Mouse (Mus musculus) CD8-positive naive resting alpha-beta T cell, adult 2 months (primary cell): ENCODE data around the gene Gimap8.
A peak's percentile ranks its signal among the peaks of the same experiment; 100 is the strongest.
"Not testable (repeated sequence)": the region's sequence is repeated elsewhere in the genome, so short reads cannot be mapped to it uniquely, and the experiment has no call there.

Experiments used
- DNase-seq, 2 experiments: peaks; one replicate each; pipeline ENCODE4 v3.0.0; 2022; ENCODE audit warnings: low read depth in 2 of 2, low spot score in 2 of 2

Gene Gimap8

GRCm38 (mm10) chr6:48646995-48647394, at the start of gene Gimap8:
TSS of gene Gimap8 (plus strand) at chr6:48647234.
- DNase-seq = peak; percentile 82 to 88

- no peak for DNase-seq
Measured at GRCm38 (mm10) chr6:48600594-48600993, 46.4 kb upstream of the Gimap8 start.

- DNase-seq = peak; percentile 85 to 87
Measured at GRCm38 (mm10) chr6:48601271-48602079, 45.6 kb upstream of the Gimap8 start, which contains the start of gene Zfp775. TSS of gene Zfp775 (plus strand) at chr6:48602063.

- DNase-seq = peak in 1 of 2 experiments; percentile 18
Measured at GRCm38 (mm10) chr6:48602080-48602741, 44.8 kb upstream of the Gimap8 start.

- DNase-seq = no peak
Measured at GRCm38 (mm10) chr6:48608124-48608523, 38.9 kb upstream of the Gimap8 start.

- no peak for DNase-seq
Measured at GRCm38 (mm10) chr6:48609512-48609911, 37.5 kb upstream of the Gimap8 start.

GRCm38 (mm10) chr6:48610657-48611056, 36.4 kb upstream of the Gimap8 start:
- DNase-seq = no peak

GRCm38 (mm10) chr6:48613464-48613863, 33.6 kb upstream of the Gimap8 start:
- DNase-seq = no peak

- DNase-seq = no peak
Measured at GRCm38 (mm10) chr6:48614756-48615155, 32.3 kb upstream of the Gimap8 start.

GRCm38 (mm10) chr6:48620031-48620430, 27.0 kb upstream of the Gimap8 start:
- DNase-seq = no peak

GRCm38 (mm10) chr6:48622186-48622843, 24.7 kb upstream of the Gimap8 start:
- DNase-seq = not testable (repeated sequence)

- DNase-seq = no peak
Measured at GRCm38 (mm10) chr6:48623460-48623859, 23.6 kb upstream of the Gimap8 start.

GRCm38 (mm10) chr6:48626464-48626863, 20.6 kb upstream of the Gimap8 start, which contains the start of gene AI854703:
TSS of gene AI854703 (plus strand) at chr6:48626764.
- no peak for DNase-seq

- DNase-seq = peak; percentile 32 to 35
Measured at GRCm38 (mm10) chr6:48626984-48627383, 20.1 kb upstream of the Gimap8 start.

- DNase-seq = no peak
Measured at GRCm38 (mm10) chr6:48627511-48627924, 19.5 kb upstream of the Gimap8 start.

GRCm38 (mm10) chr6:48628377-48628776, 18.7 kb upstream of the Gimap8 start:
- DNase-seq = no peak

GRCm38 (mm10) chr6:48628808-48629660, 18.0 kb upstream of the Gimap8 start:
- DNase-seq = peak; percentile 25 to 34

GRCm38 (mm10) chr6:48629661-48630034, 17.4 kb upstream of the Gimap8 start:
- no peak for DNase-seq

GRCm38 (mm10) chr6:48630831-48631230, 16.2 kb upstream of the Gimap8 start:
- no peak for DNase-seq

- DNase-seq = no peak
Measured at GRCm38 (mm10) chr6:48635105-48635504, 11.9 kb upstream of the Gimap8 start.

- no peak for DNase-seq
Measured at GRCm38 (mm10) chr6:48636515-48636914, 10.5 kb upstream of the Gimap8 start.
